Mouse (Mus musculus) granulocyte monocyte progenitor cell, adult 5-6 weeks (primary cell): ENCODE measurements around the gene Gm39566. TPM values are rescaled to one million over a fixed set of nuclear protein-coding genes. Genes with fewer than 3 reads are reported as not detected.

Experiments used
- ATAC-seq: replicated peaks from 2 replicates; pipeline ENCODE4 v1.8.0; 2016; ENCODE audit warnings: mild to moderate bottlenecking, moderate TSS enrichment, inconsistent platforms; ENCODE audit not compliant: poor library complexity, severe bottlenecking
- total RNA-seq, 2 experiments: library from RNA; stranded (forward) in 1 of 2; stranded (reverse) in 1 of 2; fragments of 200-712, 200-1000 nt in 1 of 2; fragments of >200 nt in 1 of 2; fragmentation: Nextera tagmentation in 1 of 2; gene quantifications; 2 replicates each; pipeline ENCODE4 v1.2.3; 2014 to 2017

Gene Gm39566
- total RNA-seq, 2 experiments from 2014 or later, result not detected

DNA sequence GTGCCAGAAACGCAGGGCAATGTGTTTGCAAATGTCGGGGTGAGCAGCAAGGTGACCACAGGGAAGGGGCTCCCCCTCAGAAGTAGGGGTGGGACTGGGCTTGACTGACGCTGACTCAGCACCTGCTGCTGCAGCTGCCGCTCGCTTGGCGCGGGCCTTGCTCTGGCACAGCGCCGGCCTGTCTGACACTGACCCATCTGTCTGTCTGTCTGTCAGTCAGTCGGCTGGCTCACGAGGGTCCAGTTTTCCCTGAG is 15.0 kb downstream of the Gm39566 start:
- ATAC-seq, result no peak

GRCm38 (mm10) chr11:69799394-69800137 is 15.5 kb downstream of the Gm39566 start:
- ATAC-seq, result no peak

- no peak for ATAC-seq
Observed at GRCm38 (mm10) chr11:69797924-69798323, 17.2 kb downstream of the Gm39566 start.

DNA sequence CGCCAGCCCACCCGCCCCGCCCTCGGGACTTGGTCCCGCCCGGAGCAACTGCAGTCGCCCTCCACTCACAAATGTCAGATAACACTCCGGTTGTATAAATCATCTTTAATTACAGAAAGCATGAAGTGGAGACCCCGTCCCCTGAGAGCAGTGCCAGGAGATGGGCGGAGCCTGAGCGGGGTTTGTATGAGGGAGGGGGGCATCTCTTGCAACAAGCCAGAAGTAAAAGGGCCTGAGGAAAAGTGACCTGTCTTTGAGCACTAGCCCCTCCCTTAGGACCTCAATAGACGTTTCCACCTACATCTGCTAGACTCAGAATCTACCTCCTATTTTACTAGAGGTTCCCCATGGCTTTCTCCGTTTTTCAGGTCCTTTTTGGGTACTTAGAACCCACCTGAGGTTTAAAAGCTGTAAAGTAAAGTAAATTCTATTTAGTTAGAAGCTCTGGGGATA is 19.1 kb downstream of the Gm39566 start:
- no peak for ATAC-seq

- peak; percentile 92 for ATAC-seq
Observed at GRCm38 (mm10) chr11:69795168-69795982, 19.7 kb downstream of the Gm39566 start, which contains the start of gene Chrnb1. TSS of gene Chrnb1 (minus strand) at chr11:69795943.

GRCm38 (mm10) chr11:69793429-69793828 is 21.7 kb downstream of the Gm39566 start:
- ATAC-seq, result no peak

DNA sequence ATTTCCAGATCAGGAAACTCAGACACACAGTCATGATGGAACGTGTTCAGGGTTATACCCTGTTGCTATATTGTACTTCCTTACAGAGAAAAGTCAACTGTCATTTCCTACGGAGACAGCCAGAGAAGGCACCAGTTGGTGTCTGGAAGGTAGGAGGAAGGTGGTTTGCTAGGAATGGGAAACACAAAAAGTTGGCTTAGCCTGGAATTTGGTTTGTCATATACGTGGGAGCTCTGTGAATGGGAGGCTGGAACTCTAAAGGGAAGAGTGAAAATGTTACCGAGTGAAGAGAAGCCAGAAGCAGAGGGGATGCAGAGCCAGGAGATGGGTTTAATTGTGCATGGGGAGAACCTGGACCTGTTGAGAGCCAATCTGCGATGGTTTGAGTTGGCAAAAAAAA is 23.7 kb downstream of the Gm39566 start:
- ATAC-seq, result no peak

GRCm38 (mm10) chr11:69789431-69789830 is 25.7 kb downstream of the Gm39566 start:
- no peak for ATAC-seq

- no peak for ATAC-seq
Observed at GRCm38 (mm10) chr11:69787306-69787705, 27.8 kb downstream of the Gm39566 start.

DNA sequence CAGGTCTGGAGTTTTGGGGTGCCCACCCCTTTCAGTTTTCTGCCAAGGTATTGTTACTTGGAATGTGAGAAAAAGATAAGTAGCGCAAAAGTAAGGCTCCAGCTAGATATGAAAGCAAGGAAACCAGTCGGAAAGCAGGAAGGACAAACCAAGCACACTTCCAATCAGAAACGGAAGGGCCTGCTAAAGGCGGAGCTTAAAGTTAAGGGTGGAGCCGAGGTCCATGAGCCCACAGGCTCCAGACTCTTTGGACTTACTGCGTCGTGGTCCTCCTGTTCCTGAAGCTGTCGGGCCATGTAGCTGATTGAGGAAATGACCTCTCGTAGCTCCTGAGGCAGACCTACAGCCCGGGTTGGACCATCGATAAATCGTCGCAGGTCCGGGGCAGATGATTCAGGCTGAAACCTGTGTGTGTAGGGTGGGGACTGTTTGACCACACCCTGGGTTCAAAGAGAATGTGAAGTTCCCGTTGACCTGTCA is 30.3 kb downstream of the Gm39566 start:
- ATAC-seq, result peak; percentile 90

DNA sequence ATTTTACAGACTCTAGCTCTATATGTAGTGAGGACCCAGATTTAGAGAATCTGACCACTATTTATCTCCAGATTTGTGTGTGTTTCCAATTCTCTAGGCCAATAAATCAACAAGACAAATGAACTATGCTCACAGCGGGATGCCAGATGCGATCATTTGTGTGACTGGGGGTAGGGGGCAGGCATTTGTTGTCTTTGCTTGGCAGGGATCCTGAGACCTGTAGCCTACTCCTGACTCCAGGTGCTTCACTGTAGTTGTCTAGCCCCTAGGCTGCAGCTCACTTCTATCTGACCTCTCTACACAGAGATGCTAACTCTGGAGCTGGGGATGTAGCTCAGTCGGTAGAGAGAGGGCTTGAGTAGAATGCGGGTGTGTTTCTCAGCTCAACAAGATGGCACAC is 33.3 kb downstream of the Gm39566 start:
- ATAC-seq, result no peak

DNA sequence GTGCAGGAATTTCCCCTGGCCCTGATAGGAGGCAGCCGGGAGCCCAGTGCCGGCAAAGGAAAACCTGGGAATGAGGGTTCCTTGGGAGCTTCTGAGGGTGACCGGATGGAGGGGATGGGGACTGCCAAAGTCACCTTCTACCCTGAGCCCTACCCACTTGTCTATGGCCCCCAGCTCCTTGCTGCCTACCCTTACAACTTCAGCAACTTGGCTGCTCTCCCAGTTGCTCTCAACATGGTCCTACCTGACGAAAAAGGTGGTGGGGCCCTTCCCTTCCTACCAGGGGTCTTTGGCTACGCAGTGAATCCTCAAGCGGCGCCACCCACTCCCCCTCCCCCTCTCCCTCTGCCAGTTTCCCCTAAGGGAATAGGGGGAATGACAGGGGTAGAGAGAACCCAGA is 36.1 kb downstream of the Gm39566 start:
- ATAC-seq, result no peak

GRCm38 (mm10) chr11:69778258-69778982 is 36.7 kb downstream of the Gm39566 start:
- ATAC-seq, result no peak

GRCm38 (mm10) chr11:69777504-69778257 is 37.4 kb downstream of the Gm39566 start:
- ATAC-seq, result peak; percentile 67

DNA sequence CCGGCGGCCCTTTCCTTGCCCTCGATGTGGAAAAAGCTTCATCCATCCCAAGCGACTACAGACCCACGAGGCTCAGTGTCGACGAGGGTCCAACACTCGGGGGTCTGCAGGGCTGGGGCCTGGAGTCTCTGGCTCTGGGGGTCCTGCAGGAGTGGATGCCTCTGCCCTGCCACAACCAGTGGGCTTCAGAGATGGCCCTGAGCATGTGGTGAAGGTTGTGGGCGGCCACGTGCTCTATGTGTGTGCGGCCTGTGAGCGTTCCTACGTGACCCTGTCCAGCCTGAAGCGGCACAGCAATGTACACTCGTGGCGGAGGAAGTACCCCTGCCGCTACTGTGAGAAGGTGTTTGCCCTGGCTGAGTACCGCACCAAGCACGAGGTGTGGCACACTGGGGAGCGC is 38.6 kb downstream of the Gm39566 start:
- no peak for ATAC-seq

DNA sequence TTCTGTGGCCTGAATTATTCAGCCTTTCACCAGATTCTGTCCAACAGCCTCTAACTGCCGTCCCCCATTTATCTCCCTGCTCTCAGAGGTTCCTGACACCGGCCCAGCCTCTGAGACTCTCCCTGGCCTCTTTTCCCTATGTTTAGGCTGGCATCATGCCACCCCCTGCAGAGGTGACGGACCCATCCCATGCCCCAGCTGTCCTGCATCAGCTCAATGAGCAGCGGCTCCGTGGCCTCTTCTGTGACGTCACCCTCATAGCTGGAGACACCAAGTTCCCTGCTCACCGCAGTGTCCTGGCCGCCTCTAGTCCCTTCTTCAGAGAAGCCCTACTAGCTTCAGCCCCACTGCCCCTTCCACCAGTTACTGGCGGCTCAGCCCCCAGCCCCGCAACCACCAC is 39.4 kb downstream of the Gm39566 start:
- ATAC-seq, result no peak

GRCm38 (mm10) chr11:69774961-69775360 is 40.1 kb downstream of the Gm39566 start:
- ATAC-seq, result no peak

DNA sequence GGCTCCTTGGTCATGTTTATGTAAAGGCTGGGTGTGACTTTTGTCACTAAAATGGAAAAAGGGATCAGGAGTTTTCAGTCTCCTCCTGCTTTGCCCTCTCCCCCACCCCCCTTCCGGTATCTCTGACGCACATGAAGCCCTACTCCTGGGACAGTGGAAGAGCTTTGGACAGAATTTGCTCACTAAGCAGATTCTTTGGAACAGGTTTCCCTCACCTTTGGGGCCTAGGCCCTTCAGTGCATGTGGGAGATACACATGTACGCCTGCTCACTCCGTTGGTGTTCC is 47.5 kb downstream of the Gm39566 start:
- ATAC-seq, result no peak

DNA sequence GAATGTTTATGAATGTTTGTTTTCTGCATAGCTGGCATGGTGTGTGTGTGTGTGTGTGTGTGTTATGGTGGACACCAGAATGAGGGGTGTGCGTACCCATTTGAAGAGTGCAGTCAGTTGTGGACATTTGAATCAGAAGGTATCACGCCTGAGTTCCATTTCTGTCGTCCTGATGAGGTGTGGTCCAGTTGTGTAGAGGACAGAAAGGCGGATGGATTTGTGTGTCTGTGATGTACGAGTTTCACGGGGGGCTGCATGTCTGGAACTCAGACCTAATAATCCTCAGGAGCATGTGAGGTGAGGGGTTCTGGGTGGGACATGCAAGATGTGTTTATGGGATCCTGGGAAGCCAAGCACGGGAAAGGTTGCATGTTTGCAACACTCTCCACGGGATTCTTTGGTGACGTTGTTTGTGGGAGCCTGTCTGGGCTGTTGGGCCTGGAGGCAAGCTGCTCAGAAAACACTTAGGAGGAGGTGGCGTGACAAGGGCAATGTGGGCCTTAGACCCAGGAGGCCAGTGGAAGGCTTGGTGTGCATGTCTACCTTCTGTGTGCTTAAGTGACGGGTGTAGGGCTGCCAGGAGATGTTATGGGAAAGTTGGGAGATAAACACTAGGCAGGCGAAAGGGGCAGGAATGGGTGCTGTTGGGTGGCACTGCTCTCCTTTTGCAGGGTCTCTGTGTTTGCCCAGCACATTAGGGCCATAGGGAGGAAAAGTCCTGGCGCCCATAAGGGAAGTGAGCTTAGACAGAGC is 48.0 kb downstream of the Gm39566 start:
- no peak for ATAC-seq

DNA sequence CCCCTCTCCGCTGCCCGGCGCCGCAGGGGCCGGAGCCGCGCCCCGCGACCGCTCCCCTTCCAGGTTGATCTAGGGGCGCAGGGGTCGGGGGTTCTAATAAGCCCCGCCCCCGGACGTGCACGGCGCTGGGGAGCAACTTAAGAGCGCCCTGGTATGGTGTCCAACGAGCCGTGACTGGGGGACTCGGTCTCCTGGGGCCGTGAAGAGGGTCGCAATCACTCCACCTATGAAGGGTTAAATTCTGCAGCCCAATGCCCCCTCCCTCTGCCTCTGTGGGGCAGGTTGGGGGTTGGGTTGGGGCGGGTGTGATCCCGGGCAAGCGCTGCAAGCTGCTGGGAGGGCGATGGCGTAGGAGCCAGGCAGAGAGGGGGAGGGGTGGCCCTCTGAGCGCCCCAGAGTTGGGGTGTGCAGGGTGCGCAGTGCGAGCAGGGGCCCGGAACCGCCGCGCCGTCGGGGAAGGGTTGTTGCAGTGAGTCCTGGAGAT is 48.9 kb downstream of the Gm39566 start:
- ATAC-seq, result peak; percentile 72
